Mouse (Mus musculus) retina, postnatal 7 days (tissue): ENCODE results near the gene Vmn2r124.
"Not testable (repeated sequence)": the region's sequence is repeated elsewhere in the genome, so short reads cannot be mapped to it uniquely, and the experiment has no call there.

ENCODE experiments used
- DNase-seq: peaks from one replicate; pipeline ENCODE4 v3.0.0-alpha.2; 2012; ENCODE audit warnings: low read depth, low spot score

Vmn2r124 gene

DNA sequence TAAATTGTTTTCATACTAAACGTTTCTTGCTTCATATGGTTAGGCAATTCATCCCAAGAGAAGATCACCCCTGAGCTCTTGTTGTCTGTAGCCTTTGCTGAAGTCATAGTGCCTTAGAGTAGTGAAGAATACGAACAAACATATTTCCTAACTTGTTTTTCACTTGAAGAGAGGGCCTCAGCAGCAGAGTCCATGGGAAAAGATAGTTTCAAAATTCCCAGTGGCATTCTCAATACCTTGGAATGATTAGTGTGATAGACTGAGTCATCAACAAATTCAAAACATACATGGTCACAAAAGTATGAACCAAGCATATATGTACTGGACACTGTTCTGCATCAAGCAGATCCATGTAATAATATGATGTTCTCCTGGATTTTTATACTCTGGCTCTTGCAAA lies at the start of gene Vmn2r124:
Gene Vmn2r124, plus strand, starts transcription at position 301 of the 400 bp plus-strand sequence.
- DNase-seq: no peak

DNA sequence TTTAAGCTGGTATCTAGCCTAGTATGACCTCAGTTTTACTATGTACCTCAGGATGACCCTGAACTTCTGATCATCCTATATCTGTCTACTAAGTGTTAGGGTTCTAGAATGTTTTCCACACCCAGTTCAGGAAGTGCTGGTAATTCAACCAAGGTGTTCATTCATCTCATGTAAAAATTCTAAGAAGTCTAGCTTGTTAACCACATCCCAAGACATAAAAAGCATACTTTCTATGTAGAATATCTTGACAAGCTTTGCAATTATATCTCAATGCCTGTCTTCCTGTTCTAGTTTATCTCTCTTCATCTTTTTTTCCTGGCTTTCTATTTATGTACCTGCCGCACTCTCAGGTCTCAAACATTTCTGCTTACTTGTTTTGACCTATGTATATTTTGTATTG lies 44.5 kb upstream of the Vmn2r124 start:
- no peak for DNase-seq

DNA sequence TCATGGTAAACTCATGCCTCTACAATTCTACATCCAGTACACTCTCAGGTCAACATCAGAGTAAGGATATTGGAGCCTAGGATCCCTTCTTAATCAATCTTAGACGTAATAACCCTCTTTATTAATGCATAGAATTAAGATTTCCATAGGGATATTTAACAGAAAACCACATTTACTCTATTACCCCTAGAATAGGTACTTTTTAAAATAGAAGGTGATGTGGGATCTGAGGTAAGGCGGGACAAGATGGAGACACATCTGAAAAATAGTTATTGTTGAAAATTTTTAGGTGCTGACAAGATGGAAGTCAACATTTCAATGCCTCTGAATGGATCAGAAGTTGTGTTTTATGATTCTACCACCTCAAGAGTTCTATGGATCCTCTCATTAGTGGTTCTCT lies 27.8 kb upstream of the Vmn2r124 start, which contains the start of gene Fpr-rs4:
Gene Fpr-rs4, plus strand, starts transcription at position 301 of the 400 bp plus-strand sequence.
- no peak for DNase-seq

DNA sequence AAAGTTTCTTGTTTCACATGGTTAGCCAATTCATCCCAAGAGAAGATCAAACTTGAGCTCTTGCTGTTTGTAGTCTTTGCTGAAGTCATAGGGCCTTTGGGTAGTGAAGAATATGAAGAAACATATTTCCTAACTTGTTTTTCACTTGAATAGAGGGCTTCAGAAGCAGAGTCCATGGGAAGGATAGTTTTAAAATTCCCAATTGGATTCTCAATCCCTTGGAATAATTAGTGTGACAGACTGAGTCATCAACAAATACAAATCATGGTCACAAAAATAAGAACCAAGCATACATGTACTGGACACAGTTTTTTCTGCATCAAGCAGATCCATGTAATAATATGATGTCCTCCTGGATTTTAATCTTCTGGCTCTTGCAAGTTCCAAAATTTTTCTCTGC lies 35.5 kb downstream of the Vmn2r124 start, which contains the start of gene Vmn2r91:
Gene Vmn2r91, plus strand, starts transcription at position 301 of the 400 bp plus-strand sequence.
- not testable (repeated sequence) for DNase-seq

GRCm38 (mm10) chr17:18095626-18096025 lies 46.4 kb downstream of the Vmn2r124 start:
- not testable (repeated sequence) for DNase-seq

DNA sequence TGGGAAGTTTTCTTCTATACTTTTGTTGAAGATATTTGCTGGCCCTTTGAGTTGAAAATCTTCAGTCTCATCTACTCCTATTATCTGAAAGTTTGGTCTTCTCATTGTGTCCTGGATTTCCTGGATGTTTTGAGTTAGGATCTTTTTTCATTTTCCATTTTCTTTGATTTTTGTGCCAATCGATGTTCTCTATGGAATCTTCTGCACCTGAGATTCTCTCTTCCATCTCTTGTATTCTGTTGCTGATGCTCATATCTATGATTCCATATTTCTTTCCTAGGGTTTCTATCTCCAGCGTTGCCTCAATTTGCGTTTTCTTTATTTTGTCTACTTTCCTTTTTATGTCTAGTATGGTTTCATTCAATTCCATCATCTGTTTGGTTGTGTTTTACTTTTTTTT lies 53.0 kb downstream of the Vmn2r124 start:
- DNase-seq: not testable (repeated sequence)
